Mouse (Mus musculus): ENCODE data around the gene Slc22a3. TPM values are rescaled to one million over a fixed set of nuclear protein-coding genes. Genes with fewer than 3 reads are reported as not detected.

The Slc22a3 gene
- not detected in 2 replicates for total RNA-seq (2017)

- no peak for ATAC-seq (ENCODE audit: extremely low read depth, insufficient number of reproducible peaks, low FRiP score, poor library complexity, severe bottlenecking)
Observed at GRCm38 (mm10) chr17:12507654-12508204, at the start of gene Slc22a3. TSS of gene Slc22a3 (minus strand) at chr17:12507704.

GRCm38 (mm10) chr17:12534353-12535145, 27.0 kb upstream of the Slc22a3 start:
- ATAC-seq (ENCODE audit: extremely low read depth, insufficient number of reproducible peaks, low FRiP score, poor library complexity, severe bottlenecking), result 0 out of 2 replicates have a peak, but pooled peaks have one; percentile 16

- ATAC-seq (ENCODE audit: extremely low read depth, insufficient number of reproducible peaks, low FRiP score, poor library complexity, severe bottlenecking), result no peak
Observed at GRCm38 (mm10) chr17:12532115-12532514, 24.6 kb upstream of the Slc22a3 start.

- no peak for ATAC-seq (ENCODE audit: extremely low read depth, insufficient number of reproducible peaks, low FRiP score, poor library complexity, severe bottlenecking)
Observed at GRCm38 (mm10) chr17:12530081-12530480, 22.6 kb upstream of the Slc22a3 start.

- no peak for ATAC-seq (ENCODE audit: extremely low read depth, insufficient number of reproducible peaks, low FRiP score, poor library complexity, severe bottlenecking)
Observed at GRCm38 (mm10) chr17:12529384-12529985, 22.0 kb upstream of the Slc22a3 start.

GRCm38 (mm10) chr17:12519089-12519488, 11.6 kb upstream of the Slc22a3 start:
- no peak for ATAC-seq (ENCODE audit: extremely low read depth, insufficient number of reproducible peaks, low FRiP score, poor library complexity, severe bottlenecking)

- no peak for ATAC-seq (ENCODE audit: extremely low read depth, insufficient number of reproducible peaks, low FRiP score, poor library complexity, severe bottlenecking)
Observed at GRCm38 (mm10) chr17:12518194-12518593, 10.7 kb upstream of the Slc22a3 start.

- no peak for ATAC-seq (ENCODE audit: extremely low read depth, insufficient number of reproducible peaks, low FRiP score, poor library complexity, severe bottlenecking)
Observed at GRCm38 (mm10) chr17:12513997-12514396, 6.5 kb upstream of the Slc22a3 start.

- ATAC-seq (ENCODE audit: extremely low read depth, insufficient number of reproducible peaks, low FRiP score, poor library complexity, severe bottlenecking), result no peak
Observed at GRCm38 (mm10) chr17:12513107-12513923, 5.8 kb upstream of the Slc22a3 start.

- no peak for ATAC-seq (ENCODE audit: extremely low read depth, insufficient number of reproducible peaks, low FRiP score, poor library complexity, severe bottlenecking)
Observed at GRCm38 (mm10) chr17:12511193-12511592, 3.7 kb upstream of the Slc22a3 start.

GRCm38 (mm10) chr17:12508376-12508775, 872 bp upstream of the Slc22a3 start:
- ATAC-seq (ENCODE audit: extremely low read depth, insufficient number of reproducible peaks, low FRiP score, poor library complexity, severe bottlenecking), result no peak

- ATAC-seq (ENCODE audit: extremely low read depth, insufficient number of reproducible peaks, low FRiP score, poor library complexity, severe bottlenecking), result no peak
Observed at GRCm38 (mm10) chr17:12506903-12507563, 471 bp downstream of the Slc22a3 start.

- ATAC-seq (ENCODE audit: extremely low read depth, insufficient number of reproducible peaks, low FRiP score, poor library complexity, severe bottlenecking), result no peak
Observed at GRCm38 (mm10) chr17:12505708-12506107, 1.8 kb downstream of the Slc22a3 start.

GRCm38 (mm10) chr17:12499426-12499825, 8.1 kb downstream of the Slc22a3 start:
- ATAC-seq (ENCODE audit: extremely low read depth, insufficient number of reproducible peaks, low FRiP score, poor library complexity, severe bottlenecking), result no peak

- ATAC-seq (ENCODE audit: extremely low read depth, insufficient number of reproducible peaks, low FRiP score, poor library complexity, severe bottlenecking), result no peak
Observed at GRCm38 (mm10) chr17:12495558-12495957, 11.9 kb downstream of the Slc22a3 start.

- no peak for ATAC-seq (ENCODE audit: extremely low read depth, insufficient number of reproducible peaks, low FRiP score, poor library complexity, severe bottlenecking)
Observed at GRCm38 (mm10) chr17:12491591-12491990, 15.9 kb downstream of the Slc22a3 start.

GRCm38 (mm10) chr17:12489888-12490287, 17.6 kb downstream of the Slc22a3 start:
- no peak for ATAC-seq (ENCODE audit: extremely low read depth, insufficient number of reproducible peaks, low FRiP score, poor library complexity, severe bottlenecking)

- ATAC-seq (ENCODE audit: extremely low read depth, insufficient number of reproducible peaks, low FRiP score, poor library complexity, severe bottlenecking), result no peak
Observed at GRCm38 (mm10) chr17:12485657-12486056, 21.8 kb downstream of the Slc22a3 start.

- ATAC-seq (ENCODE audit: extremely low read depth, insufficient number of reproducible peaks, low FRiP score, poor library complexity, severe bottlenecking), result no peak
Observed at GRCm38 (mm10) chr17:12479416-12479815, 28.1 kb downstream of the Slc22a3 start.
